Mouse (Mus musculus): ENCODE measurements around the gene Hap1. TPM values are rescaled to one million over a fixed set of nuclear protein-coding genes. Genes with fewer than 3 reads are reported as not detected.
A peak's percentile ranks its signal among the peaks of the same experiment; 100 is the strongest.
"Not testable (repeated sequence)": the region's sequence is repeated elsewhere in the genome, so short reads cannot be mapped to it uniquely, and the experiment has no call there.

The Hap1 gene
- polyA plus RNA-seq, 1 experiment, result 11.9 TPM

GRCm38 (mm10) chr11:100311656-100312055 is 44.3 kb downstream of the Hap1 start:
- no peak overlapping the region for H3K27ac ChIP-seq (ENCODE audit: control insufficient read depth, insufficient read depth, low read depth, low read length, poor library complexity)
- no peak overlapping the region for H3K4me3 ChIP-seq (replicated peaks; ENCODE audit: control insufficient read depth, low read depth, low read length)
- no peak for TF ChIP-seq POLR2A (IDR thresholded peaks at IDR 0.05; ENCODE audit: borderline replicate concordance, control insufficient read depth, low read depth, low read length)
- TF ChIP-seq CTCF (IDR thresholded peaks at IDR 0.05; ENCODE audit: control insufficient read depth, insufficient read depth, low read length), result no peak
- no peaks in the 10 kb centered on the region for H3K4me1 ChIP-seq (ENCODE audit: control insufficient read depth, insufficient read depth, low read length)
- WGBS, result 0% methylated on average over 1 of the region's 1 CpGs

DNA sequence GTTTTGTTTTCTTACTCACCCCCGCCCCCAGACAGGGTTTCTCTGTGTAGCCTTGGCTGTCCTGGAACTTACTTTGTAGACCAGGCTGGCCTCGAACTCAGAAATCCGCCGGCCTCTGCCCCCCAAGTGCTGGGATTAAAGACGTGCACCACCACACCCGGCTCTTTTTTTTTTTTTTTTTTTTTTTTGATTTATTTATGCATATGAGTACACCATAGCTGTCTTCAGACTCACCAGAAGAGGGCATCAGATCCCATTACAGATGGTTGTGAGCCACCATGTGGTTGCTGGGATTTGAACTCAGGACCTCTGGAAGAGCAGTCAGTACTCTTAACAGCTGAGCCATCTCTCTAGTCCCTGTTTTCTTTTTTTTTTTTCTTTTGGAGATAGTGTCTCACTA is 47.3 kb downstream of the Hap1 start:
- 62% methylated on average over 6 of the region's 6 CpGs for WGBS
- not testable (repeated sequence) for H3K4me3 ChIP-seq (replicated peaks; ENCODE audit: control insufficient read depth, low read depth, low read length); H3K4me1 ChIP-seq (ENCODE audit: control insufficient read depth, insufficient read depth, low read length); H3K27ac ChIP-seq (ENCODE audit: control insufficient read depth, insufficient read depth, low read depth, low read length, poor library complexity)

DNA sequence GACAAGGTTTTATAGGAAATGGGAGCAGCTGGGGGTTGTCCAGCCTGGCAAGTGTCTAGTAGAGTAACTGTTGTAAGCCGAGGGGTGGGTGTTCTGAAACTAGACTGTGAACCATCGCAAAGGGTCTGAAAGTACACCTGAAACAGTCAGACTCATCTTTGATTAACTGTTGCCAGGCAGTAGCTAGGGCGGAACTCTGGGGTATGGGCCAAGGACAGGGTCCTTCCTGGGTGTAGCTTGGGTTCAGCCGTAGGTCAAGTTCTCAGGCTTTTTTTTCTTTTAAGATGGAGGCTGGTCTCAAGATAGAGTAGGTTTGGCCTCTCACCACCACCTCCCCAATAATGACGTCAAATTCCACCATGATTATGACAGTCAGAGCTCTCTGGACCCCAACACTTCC is 48.0 kb downstream of the Hap1 start:
- Histone ChIP-seq H3K27ac (ENCODE audit: control insufficient read depth, insufficient read depth, low read depth, low read length, poor library complexity) (no peak overlapping the region), H3K4me3 (replicated peaks; ENCODE audit: control insufficient read depth, low read depth, low read length) (no peak overlapping the region), H3K4me1 (ENCODE audit: control insufficient read depth, insufficient read depth, low read length) (no peaks in the 10 kb centered on the region)
- 82% methylated on average over 5 of the region's 5 CpGs for WGBS
- TF ChIP-seq POLR2A (IDR thresholded peaks at IDR 0.05; ENCODE audit: borderline replicate concordance, control insufficient read depth, low read depth, low read length), result no peak
- TF ChIP-seq CTCF (IDR thresholded peaks at IDR 0.05; ENCODE audit: control insufficient read depth, insufficient read depth, low read length), result no peak

DNA sequence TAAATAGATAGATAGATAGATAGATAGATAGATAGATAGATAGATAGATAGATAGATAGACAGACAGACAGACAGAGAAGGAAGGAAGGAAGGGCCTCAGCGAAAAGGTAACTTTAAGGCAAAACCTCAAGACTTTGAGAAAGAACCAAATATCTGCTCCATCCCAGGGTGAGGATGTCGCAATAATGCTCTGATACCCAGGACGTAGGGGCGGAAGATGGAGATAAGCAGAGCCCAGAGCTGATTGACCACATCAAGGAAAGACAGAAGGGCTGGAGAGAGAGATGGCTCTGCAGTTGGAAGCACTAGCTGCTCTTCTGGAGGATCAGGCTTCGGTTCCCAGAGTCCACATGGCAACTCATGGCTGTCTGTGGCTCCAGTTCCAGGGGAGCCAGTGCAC is 54.6 kb downstream of the Hap1 start:
- H3K27ac ChIP-seq (ENCODE audit: control insufficient read depth, insufficient read depth, low read depth, low read length, poor library complexity), result no peak overlapping the region
- no peaks in the 10 kb centered on the region; the same call in 1 of the 2 replicates for H3K4me1 ChIP-seq (ENCODE audit: control insufficient read depth, insufficient read depth, low read length)
- TF ChIP-seq POLR2A (IDR thresholded peaks at IDR 0.05; ENCODE audit: borderline replicate concordance, control insufficient read depth, low read depth, low read length) (no peak), CTCF (IDR thresholded peaks at IDR 0.05; ENCODE audit: control insufficient read depth, insufficient read depth, low read length) (no peak)
- 38% methylated on average over 5 of the region's 5 CpGs for WGBS
- H3K4me3 ChIP-seq (replicated peaks; ENCODE audit: control insufficient read depth, low read depth, low read length), result no peak overlapping the region

DNA sequence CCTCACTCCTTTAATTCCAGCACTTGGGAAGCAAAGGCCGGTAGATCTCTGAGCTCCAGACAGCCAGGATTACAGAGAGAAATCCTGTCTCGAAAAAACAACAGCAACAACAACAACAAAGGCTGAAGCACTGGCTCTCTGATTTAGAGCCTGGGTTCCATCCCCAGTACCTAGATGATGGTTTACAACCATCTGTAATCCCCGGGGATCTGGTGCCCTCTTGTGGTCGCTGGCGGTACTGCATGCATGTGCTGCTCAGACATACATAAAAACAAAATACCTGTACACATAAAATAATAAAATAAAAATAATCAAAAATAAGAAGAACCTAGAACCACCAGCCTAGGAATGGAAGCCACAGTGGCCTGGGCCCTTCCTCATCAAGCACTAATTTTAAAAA is 55.6 kb downstream of the Hap1 start:
- Histone ChIP-seq H3K4me3 (replicated peaks; ENCODE audit: control insufficient read depth, low read depth, low read length) (no peak overlapping the region), H3K4me1 (ENCODE audit: control insufficient read depth, insufficient read depth, low read length) (no peaks in the 10 kb centered on the region; the same call in 1 of the 2 replicates), H3K27ac (ENCODE audit: control insufficient read depth, insufficient read depth, low read depth, low read length, poor library complexity) (no peak overlapping the region)
- WGBS, result 8% methylated on average over 5 of the region's 5 CpGs
- peak; percentile 91 for TF ChIP-seq CTCF (IDR thresholded peaks at IDR 0.05; ENCODE audit: control insufficient read depth, insufficient read depth, low read length)
- no peak for TF ChIP-seq POLR2A (IDR thresholded peaks at IDR 0.05; ENCODE audit: borderline replicate concordance, control insufficient read depth, low read depth, low read length)

GRCm38 (mm10) chr11:100298274-100299036 is 57.5 kb downstream of the Hap1 start:
- Histone ChIP-seq H3K4me1 (ENCODE audit: control insufficient read depth, insufficient read depth, low read length) (no peaks in the 10 kb centered on the region; the same call in 1 of the 2 replicates), H3K4me3 (replicated peaks; ENCODE audit: control insufficient read depth, low read depth, low read length) (no peak overlapping the region), H3K27ac (ENCODE audit: control insufficient read depth, insufficient read depth, low read depth, low read length, poor library complexity) (no peak overlapping the region)
- WGBS, result 22% methylated on average over 18 of the region's 18 CpGs
- no peak for TF ChIP-seq POLR2A (IDR thresholded peaks at IDR 0.05; ENCODE audit: borderline replicate concordance, control insufficient read depth, low read depth, low read length)
- peak; percentile 94 for TF ChIP-seq CTCF (IDR thresholded peaks at IDR 0.05; ENCODE audit: control insufficient read depth, insufficient read depth, low read length)

DNA sequence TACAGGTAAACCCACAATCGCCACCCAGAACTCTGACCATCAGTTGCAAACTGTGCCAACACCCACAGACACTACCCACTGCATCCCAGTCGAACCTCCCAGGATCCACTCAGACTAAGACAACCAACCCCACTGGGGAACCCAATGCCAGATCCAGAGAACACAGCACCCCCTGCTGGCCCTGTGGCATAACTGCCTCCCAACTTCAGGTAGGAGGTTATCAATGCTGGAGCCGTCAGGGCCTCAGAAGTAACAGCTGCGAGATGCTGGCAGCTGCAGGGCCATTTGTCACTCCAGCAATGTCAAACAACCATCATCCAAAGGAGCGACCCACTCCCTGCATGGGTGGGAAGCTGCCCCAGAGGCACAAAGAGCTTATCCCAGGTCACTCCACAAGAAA is 58.1 kb downstream of the Hap1 start:
- 34% methylated on average over 5 of the region's 5 CpGs for WGBS
- H3K27ac ChIP-seq (ENCODE audit: control insufficient read depth, insufficient read depth, low read depth, low read length, poor library complexity), result no peak overlapping the region
- H3K4me3 ChIP-seq (replicated peaks; ENCODE audit: control insufficient read depth, low read depth, low read length), result no peak overlapping the region
- H3K4me1 ChIP-seq (ENCODE audit: control insufficient read depth, insufficient read depth, low read length), result no peaks in the 10 kb centered on the region; the same call in 1 of the 2 replicates
- TF ChIP-seq POLR2A (IDR thresholded peaks at IDR 0.05; ENCODE audit: borderline replicate concordance, control insufficient read depth, low read depth, low read length) (no peak), CTCF (IDR thresholded peaks at IDR 0.05; ENCODE audit: control insufficient read depth, insufficient read depth, low read length) (peak; percentile 64)

Other genes starting within 250 kb of the Hap1 start
- gene Krt13, start 234.6 kb downstream of the Hap1 start, polyA plus RNA-seq (2011; ENCODE audit: insufficient read depth, insufficient read length, low replicate concordance, missing spikeins), result 4.1 TPM in 1 of 2 replicates, not detected in the other
- not detected in 2 replicates for gene Krt15, start 220.2 kb downstream of the Hap1 start, polyA plus RNA-seq (2011; ENCODE audit: insufficient read depth, insufficient read length, low replicate concordance, missing spikeins)
- gene Krt19, start 207.5 kb downstream of the Hap1 start, polyA plus RNA-seq (2011; ENCODE audit: insufficient read depth, insufficient read length, low replicate concordance, missing spikeins), result not detected in 2 replicates
- gene Krt9, start 162.9 kb downstream of the Hap1 start, polyA plus RNA-seq (2011; ENCODE audit: insufficient read depth, insufficient read length, low replicate concordance, missing spikeins), result not detected in 2 replicates
- not detected in 2 replicates for gene Krt14, start 148.6 kb downstream of the Hap1 start, polyA plus RNA-seq (2011; ENCODE audit: insufficient read depth, insufficient read length, low replicate concordance, missing spikeins)
- gene Krt16, start 107.2 kb downstream of the Hap1 start, polyA plus RNA-seq (2011; ENCODE audit: insufficient read depth, insufficient read length, low replicate concordance, missing spikeins), result not detected in 2 replicates
- gene Krt17, start 95.1 kb downstream of the Hap1 start, polyA plus RNA-seq (2011; ENCODE audit: insufficient read depth, insufficient read length, low replicate concordance, missing spikeins), result 2.1 TPM in 1 of 2 replicates, not detected in the other
- 2.1 TPM in 1 of 2 replicates, not detected in the other for gene Krt42, start 86.3 kb downstream of the Hap1 start, polyA plus RNA-seq (2011; ENCODE audit: insufficient read depth, insufficient read length, low replicate concordance, missing spikeins)
- 807 and 1,107 TPM in 2 replicates for gene Eif1, start 36.2 kb downstream of the Hap1 start, polyA plus RNA-seq (2011; ENCODE audit: insufficient read depth, insufficient read length, low replicate concordance, missing spikeins)
- not detected in 2 replicates for gene Gast, start 21.7 kb downstream of the Hap1 start, polyA plus RNA-seq (2011; ENCODE audit: insufficient read depth, insufficient read length, low replicate concordance, missing spikeins)
- gene Jup, start 41.6 kb upstream of the Hap1 start, polyA plus RNA-seq (2011; ENCODE audit: insufficient read depth, insufficient read length, low replicate concordance, missing spikeins), result 11.1 and 14.8 TPM in 2 replicates
- gene P3h4, start 58.7 kb upstream of the Hap1 start, polyA plus RNA-seq (2011; ENCODE audit: insufficient read depth, insufficient read length, low replicate concordance, missing spikeins), result 0.45 and 3.9 TPM in 2 replicates
- gene Fkbp10, start 59.6 kb upstream of the Hap1 start, polyA plus RNA-seq (2011; ENCODE audit: insufficient read depth, insufficient read length, low replicate concordance, missing spikeins), result 1.7 and 7.0 TPM in 2 replicates
- gene Nt5c3b, start 85.7 kb upstream of the Hap1 start, polyA plus RNA-seq (2011; ENCODE audit: insufficient read depth, insufficient read length, low replicate concordance, missing spikeins), result 5.8 and 21.5 TPM in 2 replicates
- not detected in 2 replicates for gene Klhl10, start 85.8 kb upstream of the Hap1 start, polyA plus RNA-seq (2011; ENCODE audit: insufficient read depth, insufficient read length, low replicate concordance, missing spikeins)
- gene Klhl11, start 116.6 kb upstream of the Hap1 start, polyA plus RNA-seq (2011; ENCODE audit: insufficient read depth, insufficient read length, low replicate concordance, missing spikeins), result 1.2 and 2.7 TPM in 2 replicates
- gene Acly, start 171.9 kb upstream of the Hap1 start, polyA plus RNA-seq (2011; ENCODE audit: insufficient read depth, insufficient read length, low replicate concordance, missing spikeins), result 12.8 and 31.2 TPM in 2 replicates
- 0.35 TPM in 1 of 2 replicates, not detected in the other for gene Ttc25, start 189.5 kb upstream of the Hap1 start, polyA plus RNA-seq (2011; ENCODE audit: insufficient read depth, insufficient read length, low replicate concordance, missing spikeins)
- gene Cnp, start 218.8 kb upstream of the Hap1 start, polyA plus RNA-seq (2011; ENCODE audit: insufficient read depth, insufficient read length, low replicate concordance, missing spikeins), result 25.0 and 35.7 TPM in 2 replicates

Data from bone marrow, adult 2 months (tissue).